Mouse (Mus musculus): Measurements from ENCODE around the gene Zmiz1. TPM values are rescaled to one million over a fixed set of nuclear protein-coding genes. Genes with fewer than 3 reads are reported as not detected.

Gene Zmiz1
- polyA plus RNA-seq, 1 experiment from 2014 or later = 42.5 TPM

DNA sequence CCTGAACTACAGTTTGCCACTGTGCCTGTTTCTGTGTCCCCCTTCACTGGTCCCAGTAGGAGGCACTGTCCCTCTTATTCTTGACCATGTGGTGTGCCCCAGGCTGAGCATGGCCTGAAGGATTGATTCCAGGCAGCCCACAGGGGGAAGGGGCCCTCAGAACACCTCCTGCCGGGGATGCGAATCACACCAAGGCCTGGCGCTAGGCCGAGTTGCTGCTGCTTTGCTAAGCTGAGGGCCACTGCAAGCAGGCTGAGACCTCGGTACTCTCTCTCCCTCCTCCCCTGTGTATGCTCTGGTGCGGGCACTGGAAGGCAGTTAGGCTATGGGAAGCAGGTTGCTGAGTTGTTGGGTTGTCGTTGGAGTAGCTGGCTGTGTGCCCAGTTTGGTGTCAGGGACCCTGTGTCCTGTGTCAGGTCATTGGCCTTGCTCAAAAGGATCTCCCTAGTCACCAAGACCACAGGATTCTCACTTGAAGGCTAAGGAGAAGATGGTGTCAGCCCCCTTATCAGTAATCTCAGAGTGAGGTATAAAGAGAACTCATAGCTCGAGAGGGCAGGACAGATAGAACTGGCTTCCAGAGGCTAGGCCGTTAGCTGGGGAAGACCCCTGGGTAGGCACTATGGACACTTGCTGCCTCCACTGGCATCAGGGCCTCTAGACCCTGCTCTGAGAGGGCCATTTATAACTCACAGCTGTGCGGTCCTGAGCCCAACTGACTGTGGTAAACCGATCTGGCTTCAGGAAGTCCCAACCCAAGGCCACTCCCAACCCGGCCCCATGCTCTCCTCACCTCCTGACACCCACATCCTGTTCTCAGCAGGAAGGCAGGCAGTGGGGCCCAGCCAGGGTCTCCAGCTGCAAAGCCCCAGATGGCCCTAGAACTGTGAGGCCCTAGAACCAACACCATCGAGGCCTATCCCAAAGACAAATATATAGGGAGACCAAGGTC is 57.9 kb downstream of the Zmiz1 start:
- Histone ChIP-seq H3K9me3 (no peaks in the 10 kb centered on the region), H3K27me3 (ENCODE audit: poor library complexity, severe bottlenecking) (no peaks in the 10 kb centered on the region), H3K27ac (peak overlapping the region; percentile 62), H3K4me1 (peaks cover 95% of the 10 kb centered on the region), H3K4me3 (no peak overlapping the region), H3K36me3 (replicated peaks) (peaks cover 61% of the 10 kb centered on the region)
- no peak for DNase-seq (ENCODE audit: extremely low spot score, low spot score)
- WGBS = 66% methylated on average over 13 of the region's 13 CpGs

GRCm38 (mm10) chr14:25518645-25519044 is 59.7 kb downstream of the Zmiz1 start:
- no peaks in the 10 kb centered on the region for H3K27me3 ChIP-seq (ENCODE audit: poor library complexity, severe bottlenecking)
- DNase-seq (ENCODE audit: extremely low spot score, low spot score) = no peak
- no peak overlapping the region for H3K27ac ChIP-seq
- H3K4me3 ChIP-seq = no peak overlapping the region
- WGBS = 90% methylated on average over 5 of the region's 5 CpGs
- no peaks in the 10 kb centered on the region for H3K9me3 ChIP-seq
- peaks cover 95% of the 10 kb centered on the region for H3K4me1 ChIP-seq
- peaks cover 61% of the 10 kb centered on the region for H3K36me3 ChIP-seq (replicated peaks)

GRCm38 (mm10) chr14:25519656-25520055 is 60.7 kb downstream of the Zmiz1 start:
- Histone ChIP-seq H3K4me1 (peaks cover 97% of the 10 kb centered on the region), H3K36me3 (replicated peaks) (peaks cover 67% of the 10 kb centered on the region), H3K9me3 (no peaks in the 10 kb centered on the region), H3K27ac (peak overlapping the region; percentile 44), H3K4me3 (no peak overlapping the region), H3K27me3 (ENCODE audit: poor library complexity, severe bottlenecking) (no peaks in the 10 kb centered on the region)
- no peak for DNase-seq (ENCODE audit: extremely low spot score, low spot score)
- 69% methylated on average over 4 of the region's 4 CpGs for WGBS

- 75% methylated on average over 4 of the region's 4 CpGs for WGBS
- H3K9me3 ChIP-seq = no peaks in the 10 kb centered on the region
- H3K4me3 ChIP-seq = no peak overlapping the region
- DNase-seq (ENCODE audit: extremely low spot score, low spot score) = no peak
- H3K36me3 ChIP-seq (replicated peaks) = peaks cover 68% of the 10 kb centered on the region
- peak overlapping the region; percentile 44 for H3K27ac ChIP-seq
- peaks cover 97% of the 10 kb centered on the region for H3K4me1 ChIP-seq
- no peaks in the 10 kb centered on the region for H3K27me3 ChIP-seq (ENCODE audit: poor library complexity, severe bottlenecking)
These were observed 61.6 kb downstream of the Zmiz1 start for GRCm38 (mm10) chr14:25520589-25520988.

- Histone ChIP-seq H3K27ac (peak overlapping the region; percentile 44), H3K4me3 (no peak overlapping the region), H3K9me3 (no peaks in the 10 kb centered on the region), H3K27me3 (ENCODE audit: poor library complexity, severe bottlenecking) (no peaks in the 10 kb centered on the region), H3K4me1 (peaks cover 97% of the 10 kb centered on the region), H3K36me3 (replicated peaks) (peaks cover 70% of the 10 kb centered on the region)
- 19% methylated on average over 9 of the region's 9 CpGs for WGBS
- DNase-seq (ENCODE audit: extremely low spot score, low spot score) = no peak
These were observed 62.0 kb downstream of the Zmiz1 start for GRCm38 (mm10) chr14:25520991-25521390.

- 69% methylated on average over 4 of the region's 4 CpGs for WGBS
- Histone ChIP-seq H3K4me3 (no peak overlapping the region), H3K4me1 (peaks cover 95% of the 10 kb centered on the region), H3K27me3 (ENCODE audit: poor library complexity, severe bottlenecking) (no peaks in the 10 kb centered on the region), H3K27ac (peak overlapping the region; percentile 44; the same call in 1 of the 2 replicates), H3K9me3 (no peaks in the 10 kb centered on the region), H3K36me3 (replicated peaks) (peaks cover 74% of the 10 kb centered on the region)
- no peak for DNase-seq (ENCODE audit: extremely low spot score, low spot score)
These were observed 62.5 kb downstream of the Zmiz1 start for GRCm38 (mm10) chr14:25521500-25521899.

DNA sequence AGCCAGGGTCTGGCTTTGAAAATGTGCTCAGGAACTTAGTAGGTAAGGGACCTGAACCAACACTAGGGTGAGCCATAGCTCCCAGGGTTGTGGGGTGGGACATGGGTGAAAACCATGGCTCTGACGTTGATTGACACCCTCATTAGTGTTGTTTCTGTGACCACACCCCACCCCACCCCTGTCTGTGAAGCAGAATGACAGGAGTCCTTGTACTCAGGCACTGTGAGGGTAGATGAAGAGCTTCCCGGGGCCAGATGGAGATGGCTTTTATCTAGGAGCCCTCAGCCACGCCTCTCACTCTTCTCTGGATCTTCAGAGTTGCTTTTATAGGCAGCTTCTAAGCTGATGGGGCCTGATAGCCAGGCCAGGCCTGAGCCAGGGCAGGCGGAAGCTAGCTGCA is 63.4 kb downstream of the Zmiz1 start:
- peak overlapping the region; percentile 77 for H3K27ac ChIP-seq
- H3K4me1 ChIP-seq = peaks cover 88% of the 10 kb centered on the region
- H3K27me3 ChIP-seq (ENCODE audit: poor library complexity, severe bottlenecking) = no peaks in the 10 kb centered on the region
- WGBS = 55% methylated on average over 4 of the region's 4 CpGs
- H3K9me3 ChIP-seq = no peaks in the 10 kb centered on the region
- DNase-seq (ENCODE audit: extremely low spot score, low spot score) = no peak
- peaks cover 72% of the 10 kb centered on the region for H3K36me3 ChIP-seq (replicated peaks)
- H3K4me3 ChIP-seq = no peak overlapping the region

- WGBS = 74% methylated on average over 11 of the region's 11 CpGs
- DNase-seq (ENCODE audit: extremely low spot score, low spot score) = no peak
- peaks cover 82% of the 10 kb centered on the region for H3K4me1 ChIP-seq
- no peaks in the 10 kb centered on the region for H3K27me3 ChIP-seq (ENCODE audit: poor library complexity, severe bottlenecking)
- H3K27ac ChIP-seq = peak overlapping the region; percentile 77
- no peaks in the 10 kb centered on the region for H3K9me3 ChIP-seq
- no peak overlapping the region for H3K4me3 ChIP-seq
- peaks cover 72% of the 10 kb centered on the region for H3K36me3 ChIP-seq (replicated peaks)
These were observed 64.5 kb downstream of the Zmiz1 start for GRCm38 (mm10) chr14:25523230-25524110.

DNA sequence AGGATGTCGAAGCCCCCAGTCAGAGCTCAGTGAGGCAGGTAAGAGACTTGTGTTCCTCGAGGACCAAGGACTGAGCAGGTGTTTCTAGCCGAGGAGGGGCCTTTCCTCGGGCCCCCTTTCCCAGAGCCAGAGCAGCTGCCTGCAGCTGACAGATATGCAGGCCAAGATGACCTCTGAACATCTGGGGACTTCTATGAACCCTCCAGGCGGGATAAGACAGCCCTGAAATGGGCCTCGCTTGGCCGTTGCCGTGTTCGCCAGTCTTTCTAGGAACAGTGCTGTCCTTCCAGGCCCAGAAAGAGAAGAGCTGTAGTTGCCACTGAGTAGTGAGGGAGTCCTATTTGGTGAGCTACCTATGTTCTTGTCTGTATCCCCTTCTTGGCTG is 65.1 kb downstream of the Zmiz1 start:
- H3K27ac ChIP-seq = peak overlapping the region; percentile 77

DNA sequence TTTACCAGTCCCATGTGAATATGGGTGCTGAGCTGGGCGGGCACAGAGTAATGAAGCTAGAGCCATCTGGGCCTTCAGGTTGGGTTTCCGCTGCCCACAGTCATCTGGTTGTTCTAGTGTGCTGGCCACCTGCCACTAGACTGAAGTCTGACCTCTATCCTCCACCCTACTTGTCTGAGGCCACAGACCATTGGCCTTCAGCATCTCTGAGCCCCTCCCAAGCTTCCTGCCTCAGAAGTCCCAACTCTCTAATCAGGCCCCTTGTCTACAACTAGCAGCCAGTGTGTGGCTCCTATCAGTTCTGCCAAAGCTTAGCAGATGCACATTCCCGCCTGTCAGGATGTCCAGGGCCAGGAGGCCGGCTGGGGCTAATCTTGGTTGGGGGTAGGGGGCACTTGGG is 65.9 kb downstream of the Zmiz1 start:
- Histone ChIP-seq H3K36me3 (replicated peaks) (peaks cover 73% of the 10 kb centered on the region), H3K4me3 (no peak overlapping the region), H3K27me3 (ENCODE audit: poor library complexity, severe bottlenecking) (no peaks in the 10 kb centered on the region), H3K27ac (peak overlapping the region; percentile 77), H3K9me3 (no peaks in the 10 kb centered on the region), H3K4me1 (peaks cover 71% of the 10 kb centered on the region)
- 78% methylated on average over 4 of the region's 4 CpGs for WGBS
- no peak for DNase-seq (ENCODE audit: extremely low spot score, low spot score)

More for the DNA sequence above, 65.1 kb downstream of the Zmiz1 start:
- Histone ChIP-seq H3K36me3 (replicated peaks) (peaks cover 73% of the 10 kb centered on the region), H3K4me3 (no peak overlapping the region), H3K4me1 (peaks cover 79% of the 10 kb centered on the region), H3K27me3 (ENCODE audit: poor library complexity, severe bottlenecking) (no peaks in the 10 kb centered on the region), H3K9me3 (no peaks in the 10 kb centered on the region)
- WGBS = 84% methylated on average over 9 of the region's 9 CpGs
- no peak for DNase-seq (ENCODE audit: extremely low spot score, low spot score)

DNA sequence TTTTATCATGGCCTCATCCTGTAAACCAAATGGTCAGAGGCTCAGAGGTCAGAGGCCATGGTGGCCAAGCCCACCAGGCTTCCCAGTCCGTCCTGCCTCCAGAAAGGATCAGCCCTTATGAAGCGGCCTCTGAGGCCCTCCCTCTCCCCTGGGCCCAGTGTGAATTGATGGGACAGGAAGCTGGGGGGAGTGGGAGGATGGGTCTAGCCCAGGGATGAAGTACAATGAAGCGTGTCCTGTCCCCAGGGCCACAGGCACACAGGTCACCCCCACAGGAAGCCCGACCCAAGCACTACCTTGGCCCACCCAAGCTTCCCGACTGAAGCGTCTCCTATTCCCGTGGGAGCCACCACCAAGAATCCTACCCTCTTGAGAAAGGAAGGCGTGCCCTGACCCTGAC is 66.7 kb downstream of the Zmiz1 start:
- no peak overlapping the region for H3K4me3 ChIP-seq
- H3K9me3 ChIP-seq = no peaks in the 10 kb centered on the region

DNA sequence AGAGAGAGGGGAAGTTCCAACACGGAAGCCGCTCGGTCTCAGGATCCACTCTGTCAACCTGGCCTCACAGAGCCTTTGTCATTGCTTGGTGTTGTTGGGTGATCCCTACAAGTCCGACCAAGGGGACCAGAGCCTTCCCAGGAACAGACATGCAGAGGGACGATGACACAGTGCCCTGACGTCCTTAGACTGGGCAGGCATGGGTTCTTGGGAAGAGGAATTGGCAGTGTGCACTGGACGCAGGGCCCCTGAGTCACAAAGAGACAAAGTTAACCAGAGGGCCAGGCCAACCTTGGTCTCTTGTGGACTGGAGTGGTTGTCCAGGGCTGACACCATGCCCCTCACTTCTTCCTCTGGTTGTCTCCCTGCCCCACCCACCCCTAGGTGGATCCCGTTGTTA is 67.9 kb downstream of the Zmiz1 start:
- Histone ChIP-seq H3K36me3 (replicated peaks) (peaks cover 84% of the 10 kb centered on the region), H3K27me3 (ENCODE audit: poor library complexity, severe bottlenecking) (no peaks in the 10 kb centered on the region), H3K27ac (peak overlapping the region; percentile 48; the same call in 1 of the 2 replicates), H3K4me1 (peaks cover 61% of the 10 kb centered on the region), H3K9me3 (no peaks in the 10 kb centered on the region), H3K4me3 (no peak overlapping the region)
- 89% methylated on average over 7 of the region's 8 CpGs for WGBS
- DNase-seq (ENCODE audit: extremely low spot score, low spot score) = no peak

More for the DNA sequence above, 66.7 kb downstream of the Zmiz1 start:
- H3K27me3 ChIP-seq (ENCODE audit: poor library complexity, severe bottlenecking) = no peaks in the 10 kb centered on the region
- no peak for DNase-seq (ENCODE audit: extremely low spot score, low spot score)
- H3K36me3 ChIP-seq (replicated peaks) = peaks cover 81% of the 10 kb centered on the region
- peaks cover 66% of the 10 kb centered on the region for H3K4me1 ChIP-seq
- H3K27ac ChIP-seq = peak overlapping the region; percentile 77
- 76% methylated on average over 8 of the region's 8 CpGs for WGBS

Data from forebrain, embryonic 10.5 days (tissue).